Mouse (Mus musculus): ENCODE results near the gene Tial1. TPM values are rescaled to one million over a fixed set of nuclear protein-coding genes. Genes with fewer than 3 reads are reported as not detected.

Tial1 gene
- polyA plus RNA-seq, 1 experiment = 36.0 TPM

GRCm38 (mm10) chr7:128460865-128461228, 670 bp downstream of the Tial1 start:
- TF ChIP-seq CTCF (IDR thresholded peaks at IDR 0.05; ENCODE audit: control insufficient read depth, insufficient read depth, insufficient replicate concordance, low read depth, low read length) (no peak), POLR2A (IDR thresholded peaks at IDR 0.05; ENCODE audit: control insufficient read depth, low read depth, low read length) (no peak)
- Histone ChIP-seq H3K36me3 (ENCODE audit: control insufficient read depth, insufficient read depth, low read length) (no peaks in the 10 kb centered on the region), H3K4me1 (ENCODE audit: control insufficient read depth, insufficient read depth, low read length) (peaks cover 9% of the 10 kb centered on the region), H3K4me3 (ENCODE audit: control insufficient read depth, low read depth, low read length) (peak overlapping the region; percentile 99), H3K27ac (ENCODE audit: control insufficient read depth, insufficient read depth, low read depth, low read length) (peak overlapping the region; percentile 71), H3K27me3 (ENCODE audit: control insufficient read depth, insufficient read depth, low read length) (no peaks in the 10 kb centered on the region)

GRCm38 (mm10) chr7:128460131-128460864, 1.2 kb downstream of the Tial1 start:
- H3K36me3 ChIP-seq (ENCODE audit: control insufficient read depth, insufficient read depth, low read length) = no peaks in the 10 kb centered on the region
- peak overlapping the region; percentile 71 for H3K27ac ChIP-seq (ENCODE audit: control insufficient read depth, insufficient read depth, low read depth, low read length)
- TF ChIP-seq CTCF (IDR thresholded peaks at IDR 0.05; ENCODE audit: control insufficient read depth, insufficient read depth, insufficient replicate concordance, low read depth, low read length) (no peak), POLR2A (IDR thresholded peaks at IDR 0.05; ENCODE audit: control insufficient read depth, low read depth, low read length) (no peak)
- no peaks in the 10 kb centered on the region for H3K27me3 ChIP-seq (ENCODE audit: control insufficient read depth, insufficient read depth, low read length)
- H3K4me3 ChIP-seq (ENCODE audit: control insufficient read depth, low read depth, low read length) = peak overlapping the region; percentile 99
- H3K4me1 ChIP-seq (ENCODE audit: control insufficient read depth, insufficient read depth, low read length) = peaks cover 9% of the 10 kb centered on the region

DNA sequence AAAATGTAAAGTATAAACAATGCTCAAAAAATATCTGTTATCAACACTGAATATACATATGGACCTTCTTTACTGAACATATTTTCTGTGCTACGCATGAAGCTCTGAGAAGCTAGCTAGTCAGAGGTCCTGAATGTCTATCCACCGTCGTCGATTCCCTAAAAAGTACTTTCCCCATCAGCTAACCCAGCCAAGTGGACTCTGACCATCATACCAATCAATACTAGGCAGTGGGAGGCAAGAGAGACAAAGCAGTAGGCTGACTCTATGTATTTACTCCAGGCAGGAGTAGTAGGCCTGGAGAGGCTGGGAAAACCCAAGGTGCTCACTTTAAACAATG, 1.8 kb downstream of the Tial1 start:
- Histone ChIP-seq H3K27me3 (ENCODE audit: control insufficient read depth, insufficient read depth, low read length) (no peaks in the 10 kb centered on the region), H3K4me1 (ENCODE audit: control insufficient read depth, insufficient read depth, low read length) (peaks cover 9% of the 10 kb centered on the region), H3K27ac (ENCODE audit: control insufficient read depth, insufficient read depth, low read depth, low read length) (0 out of 2 replicates have a peak overlapping the region, but pooled peaks have one; percentile 29), H3K36me3 (ENCODE audit: control insufficient read depth, insufficient read depth, low read length) (no peaks in the 10 kb centered on the region), H3K4me3 (ENCODE audit: control insufficient read depth, low read depth, low read length) (peak overlapping the region; percentile 99)
- TF ChIP-seq CTCF (IDR thresholded peaks at IDR 0.05; ENCODE audit: control insufficient read depth, insufficient read depth, insufficient replicate concordance, low read depth, low read length) (no peak), POLR2A (IDR thresholded peaks at IDR 0.05; ENCODE audit: control insufficient read depth, low read depth, low read length) (no peak)

DNA sequence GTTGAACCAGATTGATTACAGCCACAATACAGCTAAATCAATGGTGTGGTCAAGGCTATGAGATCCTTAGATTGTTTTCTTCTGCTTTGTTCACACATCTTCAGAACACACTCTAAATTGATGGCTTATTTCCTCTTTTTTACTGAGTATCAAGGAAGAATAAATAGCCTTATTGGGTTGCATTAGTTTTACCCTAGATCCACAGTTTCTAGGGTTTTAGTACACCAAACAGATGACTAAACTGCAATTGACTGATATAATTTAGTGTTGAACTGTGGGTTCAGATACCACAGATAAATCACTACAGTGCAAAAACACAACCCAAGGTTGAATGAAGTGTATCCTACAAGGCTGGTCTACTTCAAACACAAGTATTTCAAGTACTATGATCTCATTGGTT, 3.5 kb downstream of the Tial1 start:
- no peaks in the 10 kb centered on the region; the same call in 1 of the 2 replicates for H3K36me3 ChIP-seq (ENCODE audit: control insufficient read depth, insufficient read depth, low read length)
- no peak overlapping the region for H3K27ac ChIP-seq (ENCODE audit: control insufficient read depth, insufficient read depth, low read depth, low read length)
- peaks cover 9% of the 10 kb centered on the region for H3K4me1 ChIP-seq (ENCODE audit: control insufficient read depth, insufficient read depth, low read length)
- H3K4me3 ChIP-seq (ENCODE audit: control insufficient read depth, low read depth, low read length) = no peak overlapping the region
- TF ChIP-seq POLR2A (IDR thresholded peaks at IDR 0.05; ENCODE audit: control insufficient read depth, low read depth, low read length) (no peak), CTCF (IDR thresholded peaks at IDR 0.05; ENCODE audit: control insufficient read depth, insufficient read depth, insufficient replicate concordance, low read depth, low read length) (no peak)
- no peaks in the 10 kb centered on the region for H3K27me3 ChIP-seq (ENCODE audit: control insufficient read depth, insufficient read depth, low read length)

GRCm38 (mm10) chr7:128452731-128453130, 8.8 kb downstream of the Tial1 start:
- Histone ChIP-seq H3K27me3 (ENCODE audit: control insufficient read depth, insufficient read depth, low read length) (no peaks in the 10 kb centered on the region), H3K4me3 (ENCODE audit: control insufficient read depth, low read depth, low read length) (no peak overlapping the region), H3K4me1 (ENCODE audit: control insufficient read depth, insufficient read depth, low read length) (no peaks in the 10 kb centered on the region), H3K36me3 (ENCODE audit: control insufficient read depth, insufficient read depth, low read length) (no peaks in the 10 kb centered on the region; the same call in 1 of the 2 replicates), H3K27ac (ENCODE audit: control insufficient read depth, insufficient read depth, low read depth, low read length) (no peak overlapping the region)
- no peak for TF ChIP-seq POLR2A (IDR thresholded peaks at IDR 0.05; ENCODE audit: control insufficient read depth, low read depth, low read length)

GRCm38 (mm10) chr7:128440584-128440983, 20.9 kb downstream of the Tial1 start:
- H3K4me3 ChIP-seq (ENCODE audit: control insufficient read depth, low read depth, low read length) = no peak overlapping the region
- H3K4me1 ChIP-seq (ENCODE audit: control insufficient read depth, insufficient read depth, low read length) = no peaks in the 10 kb centered on the region
- H3K27ac ChIP-seq (ENCODE audit: control insufficient read depth, insufficient read depth, low read depth, low read length) = no peak overlapping the region
- no peaks in the 10 kb centered on the region for H3K27me3 ChIP-seq (ENCODE audit: control insufficient read depth, insufficient read depth, low read length)
- H3K36me3 ChIP-seq (ENCODE audit: control insufficient read depth, insufficient read depth, low read length) = no peaks in the 10 kb centered on the region
- TF ChIP-seq CTCF (IDR thresholded peaks at IDR 0.05; ENCODE audit: control insufficient read depth, insufficient read depth, insufficient replicate concordance, low read depth, low read length) = no peak
- no peak for TF ChIP-seq POLR2A (IDR thresholded peaks at IDR 0.05; ENCODE audit: control insufficient read depth, low read depth, low read length)

DNA sequence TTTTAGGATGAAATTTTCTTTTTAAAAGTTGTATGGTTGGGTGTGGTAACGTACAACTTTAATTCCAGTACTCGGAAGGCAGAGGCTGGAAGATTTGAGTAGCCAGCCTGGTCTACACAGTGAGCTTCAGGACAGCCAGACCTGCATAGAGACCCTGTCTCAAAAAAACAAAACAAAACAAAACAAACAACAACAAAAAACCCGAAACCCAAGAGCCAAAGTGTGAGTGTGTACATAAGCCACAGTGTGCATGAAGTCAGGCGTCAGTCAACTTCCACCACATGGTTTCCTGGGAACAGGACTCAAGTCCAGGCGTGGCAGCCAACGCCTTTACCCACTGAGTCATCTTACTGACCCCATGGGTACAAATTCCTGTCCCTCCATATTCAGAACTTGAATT, 22.3 kb downstream of the Tial1 start:
- Histone ChIP-seq H3K4me1 (ENCODE audit: control insufficient read depth, insufficient read depth, low read length) (no peaks in the 10 kb centered on the region), H3K36me3 (ENCODE audit: control insufficient read depth, insufficient read depth, low read length) (no peaks in the 10 kb centered on the region), H3K27ac (ENCODE audit: control insufficient read depth, insufficient read depth, low read depth, low read length) (no peak overlapping the region), H3K4me3 (ENCODE audit: control insufficient read depth, low read depth, low read length) (no peak overlapping the region), H3K27me3 (ENCODE audit: control insufficient read depth, insufficient read depth, low read length) (no peaks in the 10 kb centered on the region)
- no peak for TF ChIP-seq POLR2A (IDR thresholded peaks at IDR 0.05; ENCODE audit: control insufficient read depth, low read depth, low read length)
- no peak for TF ChIP-seq CTCF (IDR thresholded peaks at IDR 0.05; ENCODE audit: control insufficient read depth, insufficient read depth, insufficient replicate concordance, low read depth, low read length)

Measured in testis, adult 2 months (tissue).